Mouse (Mus musculus) embryonic stem cell, embryonic (primary cell): Measurements from ENCODE around the gene Gm20388.

ENCODE experiments used
- CTCF ChIA-PET, 4 experiments: fragments of 300-600 bp in 2 of 4; fragments of 350-600 bp in 2 of 4; sonication (Branson Sonifier 250); formaldehyde crosslinking; loops; one replicate each; lab custom pipeline; 2022; ENCODE audit warnings: inconsistent platforms in 2 of 4; lab: Charles Lee
- POLR2A ChIA-PET, 4 experiments: fragments of 300-600 bp in 2 of 4; fragments of 350-600 bp in 2 of 4; sonication (Branson Sonifier 250); formaldehyde crosslinking; loops; one replicate each; lab custom pipeline; 2022; ENCODE audit warnings: antibody characterized with exemption in 4 of 4, inconsistent platforms in 1 of 4; lab: Charles Lee

The Gm20388 gene

GRCm38 (mm10) chr8:122167204-122167860 lies 2256.7 kb downstream of the Gm20388 start:
- POLR2A ChIA-PET: no interaction called here
- CTCF ChIA-PET: interaction anchor here in 2 of 4 experiments (0.7 to 1.8 kb wide), 4 partner anchors 25 to 233 kb away, joined by 3 to 6 read pairs (median 4); no protein-coding TSS in a partner anchor

- ChIA-PET POLR2A (interaction anchor here in 1 of 4 experiments (1.2 kb wide), 1 partner anchor 219 kb away, joined by 3 read pairs; no protein-coding TSS in a partner anchor), CTCF (interaction anchor here in 2 of 4 experiments (0.5 to 0.6 kb wide), 2 partner anchors 54 to 418 kb away, joined by 3 read pairs; no protein-coding TSS in a partner anchor)
Observed at GRCm38 (mm10) chr8:122169446-122169845, 2258.8 kb downstream of the Gm20388 start.

GRCm38 (mm10) chr8:122171823-122172222 lies 2261.2 kb downstream of the Gm20388 start:
- ChIA-PET CTCF (interaction anchor here in 1 of 4 experiments (0.6 kb wide), 1 partner anchor 639 kb away, joined by 3 read pairs; no protein-coding TSS in a partner anchor), POLR2A (interaction anchor here in 1 of 4 experiments (0.5 to 0.6 kb wide), 2 partner anchors 226 to 464 kb away, joined by 3 read pairs; no protein-coding TSS in a partner anchor)

GRCm38 (mm10) chr8:122174133-122174930 lies 2263.7 kb downstream of the Gm20388 start:
- ChIA-PET POLR2A (interaction anchor here in 1 of 4 experiments (1.1 to 1.3 kb wide), 2 partner anchors 9 to 18 kb away, joined by 3 to 4 read pairs; no protein-coding TSS in a partner anchor), CTCF (interaction anchor here in 3 of 4 experiments (0.5 to 1.7 kb wide), 6 partner anchors 31 to 411 kb away, joined by 3 to 4 read pairs (median 3); no protein-coding TSS in a partner anchor)

- POLR2A ChIA-PET: interaction anchor here in 1 of 4 experiments (0.6 to 1.9 kb wide), 2 partner anchors 8 to 303 kb away, joined by 3 to 4 read pairs; no protein-coding TSS in a partner anchor
Observed at GRCm38 (mm10) chr8:122178392-122178890, 2267.8 kb downstream of the Gm20388 start.

GRCm38 (mm10) chr8:122179354-122179753 lies 2268.7 kb downstream of the Gm20388 start:
- POLR2A ChIA-PET: interaction anchor here in 1 of 4 experiments (0.6 kb wide), 1 partner anchor 152 kb away, joined by 3 read pairs; no protein-coding TSS in a partner anchor
- CTCF ChIA-PET: interaction anchor here in 1 of 4 experiments (1.1 kb wide), 1 partner anchor 52 kb away, joined by 3 read pairs; no protein-coding TSS in a partner anchor

More at GRCm38 (mm10) chr8:122178392-122178890, 2267.8 kb downstream of the Gm20388 start:
- CTCF ChIA-PET: interaction anchor here in 1 of 4 experiments (1.1 kb wide), 1 partner anchor 52 kb away, joined by 3 read pairs; no protein-coding TSS in a partner anchor

- ChIA-PET POLR2A (interaction anchor here in 2 of 4 experiments (0.6 kb wide), 2 partner anchors 152 to 587 kb away, joined by 3 read pairs; no protein-coding TSS in a partner anchor), CTCF (no interaction called here)
Observed at GRCm38 (mm10) chr8:122180116-122180515, 2269.5 kb downstream of the Gm20388 start.

- ChIA-PET CTCF (no interaction called here), POLR2A (interaction anchor here in 2 of 4 experiments (0.6 to 1.0 kb wide), 2 partner anchors 121 to 272 kb away, joined by 3 to 6 read pairs; no protein-coding TSS in a partner anchor)
Observed at GRCm38 (mm10) chr8:122181414-122181813, 2270.8 kb downstream of the Gm20388 start.

GRCm38 (mm10) chr8:122181991-122182390 lies 2271.3 kb downstream of the Gm20388 start:
- ChIA-PET CTCF (no interaction called here), POLR2A (interaction anchor here in 1 of 4 experiments (1.0 kb wide), 1 partner anchor 122 kb away, joined by 3 read pairs; no protein-coding TSS in a partner anchor)

- CTCF ChIA-PET: no interaction called here
- POLR2A ChIA-PET: interaction anchor here in 1 of 4 experiments (1.4 kb wide), 1 partner anchor 9 kb away, joined by 4 read pairs; no protein-coding TSS in a partner anchor
Observed at GRCm38 (mm10) chr8:122186363-122186974, 2275.8 kb downstream of the Gm20388 start.

GRCm38 (mm10) chr8:122187271-122187670 lies 2276.6 kb downstream of the Gm20388 start:
- POLR2A ChIA-PET: interaction anchor here in 1 of 4 experiments (1.4 kb wide), 1 partner anchor 10 kb away, joined by 4 read pairs; no protein-coding TSS in a partner anchor
- CTCF ChIA-PET: no interaction called here

- ChIA-PET CTCF (interaction anchor here in 1 of 4 experiments (1.5 kb wide), 1 partner anchor 27 kb away, joined by 3 read pairs; no protein-coding TSS in a partner anchor), POLR2A (no interaction called here)
Observed at GRCm38 (mm10) chr8:122190349-122191053, 2279.9 kb downstream of the Gm20388 start.

- POLR2A ChIA-PET: no interaction called here
- CTCF ChIA-PET: interaction anchor here in 1 of 4 experiments (1.5 kb wide), 1 partner anchor 28 kb away, joined by 3 read pairs; no protein-coding TSS in a partner anchor
Observed at GRCm38 (mm10) chr8:122191054-122191376, 2280.4 kb downstream of the Gm20388 start.

- POLR2A ChIA-PET: interaction anchor here in 1 of 4 experiments (1.2 kb wide), 1 partner anchor 19 kb away, joined by 3 read pairs; no protein-coding TSS in a partner anchor
Observed at GRCm38 (mm10) chr8:122192771-122193170, 2282.1 kb downstream of the Gm20388 start.

GRCm38 (mm10) chr8:122193521-122193920 lies 2282.9 kb downstream of the Gm20388 start:
- ChIA-PET CTCF (interaction anchor here in 1 of 4 experiments (0.8 kb wide), 1 partner anchor 36 kb away, joined by 3 read pairs; no protein-coding TSS in a partner anchor), POLR2A (interaction anchor here in 1 of 4 experiments (1.0 kb wide), 1 partner anchor 319 kb away, joined by 3 read pairs; no protein-coding TSS in a partner anchor)

More at GRCm38 (mm10) chr8:122192771-122193170, 2282.1 kb downstream of the Gm20388 start:
- CTCF ChIA-PET: no interaction called here

GRCm38 (mm10) chr8:122194396-122194795 lies 2283.8 kb downstream of the Gm20388 start:
- POLR2A ChIA-PET: interaction anchor here in 1 of 4 experiments (1.0 kb wide), 1 partner anchor 320 kb away, joined by 3 read pairs; no protein-coding TSS in a partner anchor

More at GRCm38 (mm10) chr8:122194396-122194795, 2283.8 kb downstream of the Gm20388 start:
- CTCF ChIA-PET: interaction anchor here in 1 of 4 experiments (0.8 kb wide), 1 partner anchor 35 kb away, joined by 3 read pairs; no protein-coding TSS in a partner anchor
